Mouse (Mus musculus): ENCODE data around the gene Gpr62.

GRCm38 (mm10) chr9:106501846-106502245 is 36.1 kb upstream of the Gpr62 start:
- TF ChIP-seq CTCF (IDR thresholded peaks at IDR 0.05; ENCODE audit: borderline replicate concordance, insufficient read depth, low read length) (no peak), POLR2A (IDR thresholded peaks at IDR 0.05; ENCODE audit: low read depth, low read length) (no peak)
